Mouse (Mus musculus) E14TG2a.4 (cell line): ENCODE measurements around the gene Pdilt.

Experiments
- H3K27me3 ChIP-seq: 2 replicates; pipeline ENCODE4 v1.6.1; 2014; ENCODE audit warnings: low read length, control low read depth; ENCODE audit not compliant: insufficient read depth
- H3K36me3 ChIP-seq: 2 replicates; pipeline ENCODE4 v1.6.1; 2014; ENCODE audit warnings: low read length, control low read depth; ENCODE audit not compliant: insufficient read depth
- H3K4me1 ChIP-seq: replicated peaks from 2 replicates; pipeline ENCODE4 v1.6.1; 2014; ENCODE audit warnings: low read depth, low read length, control low read depth
- H3K4me3 ChIP-seq: replicated peaks from 2 replicates; pipeline ENCODE4 v1.5.1; 2014; ENCODE audit warnings: mild to moderate bottlenecking, low read length
- H3K9me3 ChIP-seq: 2 replicates; pipeline ENCODE4 v1.6.1; 2014; ENCODE audit warnings: low read length, control low read depth
- CTCF ChIP-seq: conservative IDR thresholded peaks from 2 replicates; pipeline ENCODE4 v1.5.1; 2014; ENCODE audit warnings: low read length
- NANOG ChIP-seq: IDR thresholded peaks from 2 replicates; pipeline ENCODE4 v1.6.1; 2014; ENCODE audit warnings: borderline replicate concordance, low read length, mixed read lengths
- POU5F1 ChIP-seq: IDR thresholded peaks from 2 replicates; pipeline ENCODE4 v1.6.1; 2014; ENCODE audit warnings: low read length, borderline replicate concordance

Gene Pdilt

DNA sequence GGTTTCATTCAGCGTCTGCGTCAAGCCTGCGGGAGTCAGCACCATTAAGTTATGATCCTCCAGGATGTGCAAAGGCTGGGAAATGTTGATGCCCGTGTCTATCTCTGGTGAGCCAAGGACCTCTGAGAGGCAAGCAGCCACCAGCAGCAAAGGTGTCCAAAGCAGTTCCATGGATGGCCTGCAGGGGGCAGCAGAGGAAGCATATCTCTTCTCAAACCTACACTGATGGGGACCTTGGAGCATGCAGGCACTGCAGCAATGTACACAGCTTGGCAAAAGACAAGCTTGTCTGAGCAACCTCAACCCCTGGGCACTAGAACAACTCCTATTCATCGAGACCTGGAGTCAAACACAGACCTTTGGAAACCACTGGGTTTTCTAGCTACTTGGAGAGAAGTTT, 3.6 kb downstream of the Pdilt start:
- no peak overlapping the region for H3K4me3 ChIP-seq
- H3K4me1 ChIP-seq: no peaks in the 10 kb centered on the region
- TF ChIP-seq POU5F1 (no peak), CTCF (peak; percentile 92)
- peaks cover 23% of the 10 kb centered on the region for H3K27me3 ChIP-seq
- no peaks in the 10 kb centered on the region for H3K36me3 ChIP-seq
- peaks cover 13% of the 10 kb centered on the region; the same call in 1 of the 2 replicates for H3K9me3 ChIP-seq

DNA sequence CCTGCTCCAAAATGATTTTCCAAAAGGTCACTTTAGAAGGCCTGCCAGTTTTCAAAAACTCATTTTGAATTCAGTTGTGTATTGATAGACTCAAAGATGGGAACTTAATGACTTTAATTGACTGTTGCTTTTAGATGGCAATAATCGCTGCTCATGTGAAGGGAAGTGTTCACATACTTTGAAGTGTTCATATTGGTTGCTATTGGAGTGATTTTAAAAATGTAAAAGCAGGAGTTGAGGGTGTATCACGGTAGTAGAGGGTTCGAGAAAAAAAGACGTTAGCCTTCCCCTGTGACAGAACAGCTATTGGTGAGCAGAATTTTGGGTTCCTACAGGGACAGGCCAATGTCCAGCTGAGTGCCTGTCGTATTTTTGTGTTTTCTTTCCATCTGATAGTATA, 4.1 kb downstream of the Pdilt start, which contains the start of gene Acsm5:
Gene Acsm5 (plus strand): TSS at position 301 of the 400 bp plus-strand sequence.
- Histone ChIP-seq H3K4me1 (no peaks in the 10 kb centered on the region), H3K27me3 (peaks cover 25% of the 10 kb centered on the region), H3K4me3 (no peak within 1 kb of the TSS), H3K9me3 (peaks cover 13% of the 10 kb centered on the region; the same call in 1 of the 2 replicates), H3K36me3 (no peaks in the 10 kb centered on the region)
- TF ChIP-seq CTCF (no peak), NANOG (no peak), POU5F1 (no peak)

DNA sequence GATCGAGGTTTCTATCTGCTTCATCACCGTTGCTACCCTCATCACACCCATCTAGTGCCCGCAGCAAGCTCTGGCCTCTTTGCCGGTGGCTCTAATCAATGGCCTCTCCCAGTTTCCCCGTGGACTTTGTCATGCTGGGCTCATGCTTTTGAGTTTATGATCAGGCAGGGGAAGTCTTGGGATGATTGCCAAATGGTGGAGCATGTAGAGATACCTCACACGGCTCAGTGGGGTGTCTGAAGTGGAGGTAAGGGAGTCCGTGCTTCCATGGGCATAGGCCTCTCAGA, 7.1 kb downstream of the Pdilt start:
- peaks cover 23% of the 10 kb centered on the region for H3K27me3 ChIP-seq

DNA sequence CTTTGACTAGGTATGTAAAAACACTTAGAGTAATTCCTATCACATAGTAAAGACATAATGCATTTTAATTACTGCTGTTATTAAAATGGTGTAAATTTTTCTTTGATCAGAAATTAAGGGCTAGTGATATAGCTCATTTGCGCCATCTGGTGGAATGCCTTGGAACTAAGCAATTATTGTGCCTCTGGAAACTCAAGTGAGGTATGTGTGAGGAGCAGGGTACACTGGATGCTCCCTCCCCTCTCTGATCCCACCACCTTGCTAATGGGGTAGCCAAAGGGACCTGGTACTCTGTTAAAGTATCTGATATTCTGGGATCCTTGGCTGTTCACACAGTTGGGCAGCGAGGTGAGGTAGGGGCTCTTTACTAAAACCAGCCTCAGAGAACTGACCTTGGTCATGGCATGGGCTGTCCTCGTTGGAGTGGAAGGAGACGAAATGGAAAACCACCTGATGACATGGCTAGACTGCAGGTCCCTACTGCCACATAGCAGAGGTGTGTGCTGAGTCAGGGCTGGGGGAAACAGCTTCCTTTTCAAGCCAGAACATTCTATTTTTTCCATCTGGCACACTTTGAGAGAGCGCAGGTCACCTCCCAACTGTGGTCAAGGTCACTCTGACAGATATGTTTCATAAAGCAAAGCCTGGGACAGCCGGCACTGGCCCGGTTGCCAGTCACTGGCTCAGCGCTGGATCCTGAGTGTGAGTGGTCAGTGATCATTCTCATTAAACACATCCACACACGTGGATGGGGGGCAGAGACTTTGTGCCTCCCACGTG, 7.6 kb downstream of the Pdilt start:
- Histone ChIP-seq H3K9me3 (peaks cover 4% of the 10 kb centered on the region; the same call in 1 of the 2 replicates), H3K36me3 (no peaks in the 10 kb centered on the region), H3K4me3 (no peak overlapping the region), H3K27me3 (peaks cover 23% of the 10 kb centered on the region), H3K4me1 (no peaks in the 10 kb centered on the region)
- peak; percentile 77 for TF ChIP-seq CTCF
- no peak for TF ChIP-seq POU5F1

More for the DNA sequence above, 7.1 kb downstream of the Pdilt start:
- H3K36me3 ChIP-seq: no peaks in the 10 kb centered on the region
- no peak for TF ChIP-seq CTCF
- no peak for TF ChIP-seq NANOG
- no peak for TF ChIP-seq POU5F1
- peaks cover 7% of the 10 kb centered on the region; the same call in 1 of the 2 replicates for H3K9me3 ChIP-seq
- no peak overlapping the region for H3K4me3 ChIP-seq
- H3K4me1 ChIP-seq: no peaks in the 10 kb centered on the region

DNA sequence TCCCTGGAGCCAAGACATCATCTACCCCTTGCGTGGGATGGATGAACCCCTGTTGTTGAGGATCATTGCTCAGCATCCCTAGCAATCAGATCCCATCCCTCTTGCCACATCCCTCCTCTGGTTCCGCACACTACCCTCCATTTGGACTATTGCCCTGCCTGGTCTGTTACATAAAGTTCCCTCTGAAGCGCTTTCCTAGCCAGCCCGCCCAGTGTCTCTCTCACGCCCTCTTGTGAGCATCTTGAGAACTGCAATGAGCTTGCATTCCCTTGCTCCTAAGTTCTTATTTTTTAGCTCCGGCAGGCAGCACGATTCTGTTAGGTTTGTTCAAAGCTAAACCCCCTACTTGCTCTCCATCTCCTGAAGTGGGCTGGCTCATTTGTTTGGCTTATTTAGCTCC, 10.2 kb downstream of the Pdilt start:
- no peak overlapping the region for H3K4me3 ChIP-seq
- H3K9me3 ChIP-seq: no peaks in the 10 kb centered on the region
- no peaks in the 10 kb centered on the region for H3K4me1 ChIP-seq
- H3K27me3 ChIP-seq: peaks cover 16% of the 10 kb centered on the region
- no peaks in the 10 kb centered on the region for H3K36me3 ChIP-seq
- TF ChIP-seq NANOG (no peak), POU5F1 (no peak), CTCF (peak; percentile 97)

DNA sequence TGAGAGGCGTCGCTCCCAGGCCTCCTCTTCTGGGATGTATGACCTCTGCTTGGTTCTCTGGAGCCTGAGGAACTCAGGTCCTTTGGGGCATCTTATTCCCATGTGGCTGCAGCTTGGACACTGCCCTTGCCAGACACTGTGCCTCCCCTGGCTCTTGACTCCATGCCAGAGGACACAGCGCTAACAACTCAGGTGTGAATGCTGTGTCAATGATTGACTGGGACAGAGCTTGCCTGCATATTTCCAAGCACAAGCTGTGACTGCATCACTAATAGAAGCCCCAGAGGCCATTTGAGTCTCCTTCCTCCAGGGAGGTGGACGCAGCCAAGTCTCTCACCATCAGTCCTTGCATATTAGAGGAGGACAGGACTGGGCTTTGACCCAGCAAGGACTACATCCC, 12.1 kb downstream of the Pdilt start:
- no peak for TF ChIP-seq NANOG
- no peak for TF ChIP-seq CTCF
- TF ChIP-seq POU5F1: no peak
- no peaks in the 10 kb centered on the region for H3K9me3 ChIP-seq
- H3K4me3 ChIP-seq: no peak overlapping the region
- H3K36me3 ChIP-seq: no peaks in the 10 kb centered on the region
- no peaks in the 10 kb centered on the region for H3K4me1 ChIP-seq
- peaks cover 8% of the 10 kb centered on the region for H3K27me3 ChIP-seq

DNA sequence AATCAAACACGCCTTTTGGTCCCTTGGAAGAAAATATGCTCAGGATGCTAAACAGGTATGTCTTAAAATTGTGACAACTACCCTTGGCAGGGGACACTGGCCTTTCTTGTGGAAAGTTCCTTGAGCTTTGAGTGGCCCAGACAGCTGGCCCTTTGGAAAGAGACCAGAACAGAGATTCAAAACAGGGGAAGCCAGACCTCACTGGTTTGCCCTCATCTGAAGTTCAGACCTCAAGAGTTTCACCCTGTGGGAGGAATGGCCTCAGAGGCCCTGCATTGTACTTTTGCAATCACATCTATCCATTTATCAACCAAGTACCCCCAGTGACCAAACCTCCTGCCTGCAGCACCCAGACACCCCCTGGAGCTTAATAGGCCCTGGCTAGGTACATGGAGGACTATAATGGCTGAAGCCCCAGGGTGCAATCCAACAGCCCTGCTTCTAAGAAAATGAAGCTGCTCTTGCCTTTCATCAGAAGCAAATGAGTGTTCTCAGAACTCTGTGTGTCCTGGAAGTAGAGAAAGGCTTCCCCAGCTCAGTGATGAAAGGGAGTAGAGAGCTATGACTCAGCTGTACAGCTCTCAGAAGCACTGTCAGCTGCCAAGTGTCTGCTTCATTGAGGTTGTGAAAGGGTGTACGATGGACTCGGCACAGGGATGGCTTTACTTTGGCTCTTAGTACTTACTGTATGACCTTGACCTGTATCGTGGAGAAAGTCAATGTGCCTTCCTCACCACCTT, 33.1 kb downstream of the Pdilt start:
- no peak overlapping the region for H3K4me3 ChIP-seq
- TF ChIP-seq POU5F1 (no peak), CTCF (no peak), NANOG (no peak)
- H3K9me3 ChIP-seq: no peaks in the 10 kb centered on the region
- H3K4me1 ChIP-seq: no peaks in the 10 kb centered on the region
- no peaks in the 10 kb centered on the region for H3K27me3 ChIP-seq
- no peaks in the 10 kb centered on the region for H3K36me3 ChIP-seq

DNA sequence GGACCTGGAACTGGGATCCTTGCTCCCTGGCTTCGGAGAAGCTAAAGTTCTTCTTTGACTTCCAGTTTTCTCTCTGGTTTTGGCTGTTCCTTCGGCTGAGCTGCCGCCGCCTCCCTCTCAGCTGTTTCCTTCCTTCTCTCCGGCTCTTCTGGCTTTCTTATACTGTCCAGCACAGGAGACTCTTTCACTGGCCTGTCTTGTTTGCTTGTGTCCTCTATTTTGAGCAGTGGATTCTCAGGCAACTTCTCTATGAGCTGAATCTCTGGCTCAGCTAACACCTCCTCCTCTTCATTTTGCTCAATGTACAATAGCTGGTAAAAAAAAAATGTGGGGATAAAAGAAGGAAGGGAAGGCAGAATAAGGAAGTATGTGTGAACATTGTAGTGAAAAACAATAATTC, 36.6 kb downstream of the Pdilt start:
- Histone ChIP-seq H3K4me1 (no peaks in the 10 kb centered on the region), H3K36me3 (no peaks in the 10 kb centered on the region), H3K4me3 (no peak overlapping the region), H3K9me3 (no peaks in the 10 kb centered on the region), H3K27me3 (no peaks in the 10 kb centered on the region)
- TF ChIP-seq POU5F1 (no peak), CTCF (no peak), NANOG (no peak)
